8 mouse cellular contexts compared by ENCODE assay signal in genomic region chr5:63649533-63650464, GRCm38 (mm10). TPM values are rescaled to one million over a fixed set of nuclear protein-coding genes. Genes with fewer than 3 reads are reported as not detected.
DNase-seq lines count a peak whose midpoint lies in the region; ATAC-seq and TF ChIP-seq lines count a peak whose summit lies in the region.

No protein-coding gene starts in this region.

- no peaks in the 10 kb centered on the region for H3K4me1 ChIP-seq in lung, embryonic 14.5 days (ENCODE audit: insufficient read depth)
- H3K4me1 ChIP-seq in forebrain, embryonic 10.5 days = peaks cover 21% of the 10 kb centered on the region
- no peaks in the 10 kb centered on the region for H3K4me1 ChIP-seq in kidney, embryonic 14.5 days (ENCODE audit: control insufficient read depth, insufficient read depth, low read length)
- no peaks in the 10 kb centered on the region for H3K4me1 ChIP-seq in stomach, postnatal 0 days (replicated peaks; ENCODE audit: control insufficient read depth, insufficient read depth)

- DNase-seq in lung, embryonic 14.5 days = peak; percentile 41
- no peak for DNase-seq in lung, postnatal 25 days (ENCODE audit: low spot score)
- DNase-seq in forebrain, embryonic 10.5 days (ENCODE audit: extremely low spot score, low spot score) = peak; percentile 36
- peak; percentile 32 for DNase-seq in mesoderm, embryonic 11.5 days (ENCODE audit: low read depth, low spot score)
- DNase-seq in stomach, postnatal 0 days (ENCODE audit: low spot score) = peak; percentile 15

- peak overlapping the region; percentile 26 for H3K9ac ChIP-seq in lung, embryonic 14.5 days
- H3K9ac ChIP-seq in kidney, embryonic 14.5 days (ENCODE audit: low read depth, low read length) = peak overlapping the region; percentile 50; the same call in 1 of the 2 replicates
- H3K9ac ChIP-seq in stomach, postnatal 0 days (ENCODE audit: low read length) = no peak overlapping the region

- ATAC-seq in lung, embryonic 14.5 days (ENCODE audit: insufficient read depth) = peak; percentile 77
- peak; percentile 67 for ATAC-seq in kidney, embryonic 14.5 days (ENCODE audit: low FRiP score, low TSS enrichment)
- ATAC-seq in stomach, postnatal 0 days (ENCODE audit: low FRiP score, low TSS enrichment) = 0 out of 2 replicates have a peak, but pooled peaks have one; percentile 10
- ATAC-seq in inflammation-experienced regulatory T-cells, adult 6 months = no peak
- ATAC-seq in erythroid progenitor cell, adult 5-6 weeks (replicated peaks; ENCODE audit: low FRiP score, poor library complexity, severe bottlenecking) = no peak

- peaks cover 39% of the 10 kb centered on the region for H3K27me3 ChIP-seq in lung, embryonic 14.5 days (ENCODE audit: insufficient read depth, low read length)
- H3K27me3 ChIP-seq in forebrain, embryonic 10.5 days (ENCODE audit: poor library complexity, severe bottlenecking) = peaks cover 56% of the 10 kb centered on the region
- H3K27me3 ChIP-seq in kidney, embryonic 14.5 days (ENCODE audit: control insufficient read depth, insufficient read depth, low read length) = peaks cover 43% of the 10 kb centered on the region
- peaks cover 3% of the 10 kb centered on the region; the same call in 1 of the 2 replicates for H3K27me3 ChIP-seq in stomach, postnatal 0 days (ENCODE audit: control insufficient read depth, insufficient read depth, low read length)

- WGBS in lung, embryonic 14.5 days = under 1% methylated on average over 83 of the region's 83 CpGs
- WGBS in forebrain, embryonic 10.5 days = under 1% methylated on average over 83 of the region's 83 CpGs
- WGBS in kidney, embryonic 14.5 days = under 1% methylated on average over 80 of the region's 83 CpGs
- WGBS in stomach, postnatal 0 days = under 1% methylated on average over 81 of the region's 83 CpGs

- H3K9me3 ChIP-seq in lung, embryonic 14.5 days (ENCODE audit: low read depth, low read length) = no peaks in the 10 kb centered on the region
- H3K9me3 ChIP-seq in forebrain, embryonic 10.5 days = no peaks in the 10 kb centered on the region
- H3K9me3 ChIP-seq in kidney, embryonic 14.5 days (ENCODE audit: control insufficient read depth, low read length) = no peaks in the 10 kb centered on the region
- H3K9me3 ChIP-seq in stomach, postnatal 0 days (ENCODE audit: control insufficient read depth, low read length) = no peaks in the 10 kb centered on the region

- no peak for TF ChIP-seq CTCF in lung, embryonic 14.5 days (IDR thresholded peaks at IDR 0.05; ENCODE audit: low read depth)
- TF ChIP-seq CTCF in stomach, postnatal 0 days (IDR thresholded peaks at IDR 0.05; ENCODE audit: low read depth) = no peak

- no peaks in the 10 kb centered on the region for H3K36me3 ChIP-seq in lung, embryonic 14.5 days (ENCODE audit: insufficient read depth)
- H3K36me3 ChIP-seq in forebrain, embryonic 10.5 days (replicated peaks) = no peaks in the 10 kb centered on the region
- no peaks in the 10 kb centered on the region for H3K36me3 ChIP-seq in kidney, embryonic 14.5 days (ENCODE audit: control insufficient read depth, insufficient read depth, low read length)
- H3K36me3 ChIP-seq in stomach, postnatal 0 days (ENCODE audit: control insufficient read depth, insufficient read depth, low read length) = no peaks in the 10 kb centered on the region

- peak overlapping the region; percentile 92 for H3K4me2 ChIP-seq in lung, embryonic 14.5 days
- H3K4me2 ChIP-seq in kidney, embryonic 14.5 days (replicated peaks; ENCODE audit: low read depth, low read length) = peak overlapping the region; percentile 90
- peak overlapping the region; percentile 68 for H3K4me2 ChIP-seq in stomach, postnatal 0 days (replicated peaks; ENCODE audit: low read depth)

- peak overlapping the region; percentile 45 for H3K4me3 ChIP-seq in lung, embryonic 14.5 days (ENCODE audit: low read depth, low read length)
- H3K4me3 ChIP-seq in forebrain, embryonic 10.5 days = peak overlapping the region; percentile 69
- peak overlapping the region; percentile 56 for H3K4me3 ChIP-seq in kidney, embryonic 14.5 days (ENCODE audit: low read length)
- peak overlapping the region; percentile 40 for H3K4me3 ChIP-seq in stomach, postnatal 0 days (ENCODE audit: low read depth, low read length)

- TF ChIP-seq EP300 in stomach, postnatal 0 days (optimal IDR thresholded peaks at IDR 0.05) = no peak

- H3K27ac ChIP-seq in lung, embryonic 14.5 days (ENCODE audit: low read depth) = no peak overlapping the region
- H3K27ac ChIP-seq in forebrain, embryonic 10.5 days = peak overlapping the region; percentile 48; the same call in 1 of the 2 replicates
- H3K27ac ChIP-seq in kidney, embryonic 14.5 days (ENCODE audit: low read depth, low read length) = no peak overlapping the region
- H3K27ac ChIP-seq in stomach, postnatal 0 days (replicated peaks) = no peak overlapping the region

RNA-seq across cellular contexts. Expression of gene Nwd2, which starts 0.9 kb away (rescaled TPM):
- polyA plus RNA-seq in lung, embryonic 14.5 days (2014; fragmentation: Nextera tagmentation; extraction: Ambion mirVana) = 0.11 and 0.31 TPM in 2 replicates
- polyA plus RNA-seq in forebrain, embryonic 10.5 days (2016; fragmentation: Nextera tagmentation; extraction: Ambion mirVana) = 0.09 TPM in 1 of 2 replicates, not detected in the other
- polyA plus RNA-seq in kidney, embryonic 14.5 days (2014; fragmentation: Nextera tagmentation; extraction: Ambion mirVana) = 0.81 and 0.99 TPM in 2 replicates
- polyA plus RNA-seq in stomach, postnatal 0 days (2015; fragmentation: Nextera tagmentation; extraction: Ambion mirVana) = 0.50 and 0.61 TPM in 2 replicates
- polyA plus RNA-seq in inflammation-experienced regulatory T-cells, adult 6 months (2017; shearing (Covaris generic)) = under 1 TPM in 1 of 3 experiments, not detected in 2; 0.21 TPM
- total RNA-seq in erythroid progenitor cell, adult 5-6 weeks (2015; ENCODE audit: low replicate concordance) = not detected in 2 replicates
- not detected in 2 replicates for total RNA-seq in erythroid progenitor cell, adult 5-6 weeks (2017; ENCODE audit: low replicate concordance)

Comparison
In these comparisons a context has a peak if more than half of its experiments do, and no peak if none do; other contexts are left out.
1. ATAC-seq: peak in lung, embryonic 14.5 days (single experiment), kidney, embryonic 14.5 days (single experiment) and stomach, postnatal 0 days (single experiment); none in inflammation-experienced regulatory T-cells, adult 6 months (single experiment) and erythroid progenitor cell, adult 5-6 weeks (single experiment).
2. Peak in every context shown above with its lines, with median percentiles within 50 percentile points of each other: H3K4me2 ChIP-seq and H3K4me3 ChIP-seq.